In genomic region chr4:116463231-116464125, GRCm38 (mm10) we compare ENCODE assay signal across 8 mouse cellular contexts. TPM values are rescaled to one million over a fixed set of nuclear protein-coding genes. Genes with fewer than 3 reads are reported as not detected.
DNase-seq lines count a peak whose midpoint lies in the region; ATAC-seq and TF ChIP-seq lines count a peak whose summit lies in the region.

No protein-coding gene starts in this region.

- H3K27me3 ChIP-seq in intestine, embryonic 16.5 days (replicated peaks; ENCODE audit: control insufficient read depth, insufficient read depth, low read length), result no peaks in the 10 kb centered on the region
- no peaks in the 10 kb centered on the region for H3K27me3 ChIP-seq in myocyte (ENCODE audit: control insufficient read depth, insufficient read depth, insufficient read length)
- H3K27me3 ChIP-seq in testis, adult 2 months (ENCODE audit: control insufficient read depth, insufficient read depth, low read length), result no peaks in the 10 kb centered on the region

- no peaks in the 10 kb centered on the region for H3K9me3 ChIP-seq in intestine, embryonic 16.5 days (ENCODE audit: control insufficient read depth, low read length)

- peak; percentile 31 for ATAC-seq in frontal cortex, adult (ENCODE audit: low TSS enrichment)
- ATAC-seq in intestine, embryonic 16.5 days, result peak; percentile 74

- H3K4me2 ChIP-seq in intestine, embryonic 16.5 days (ENCODE audit: low read depth, low read length), result peak overlapping the region; percentile 74
- peak overlapping the region; percentile 75 for H3K4me2 ChIP-seq in myocyte (ENCODE audit: low read depth)

- no peaks in the 10 kb centered on the region for H3K36me3 ChIP-seq in intestine, embryonic 16.5 days (ENCODE audit: control insufficient read depth, insufficient read depth, low read length)
- H3K36me3 ChIP-seq in myocyte (ENCODE audit: control insufficient read depth, insufficient read depth), result no peaks in the 10 kb centered on the region
- H3K36me3 ChIP-seq in testis, adult 2 months (ENCODE audit: control insufficient read depth, insufficient read depth, low read length), result no peaks in the 10 kb centered on the region

- H3K9ac ChIP-seq in intestine, embryonic 16.5 days (ENCODE audit: low read depth, low read length), result peak overlapping the region; percentile 94

- H3K27ac ChIP-seq in cortical plate, adult 2 months (ENCODE audit: insufficient read depth, low read length), result peak overlapping the region; percentile 89
- H3K27ac ChIP-seq in intestine, embryonic 16.5 days (ENCODE audit: low read length), result peak overlapping the region; percentile 88
- H3K27ac ChIP-seq in testis, adult 2 months (ENCODE audit: control insufficient read depth, insufficient read depth, low read depth, low read length), result peak overlapping the region; percentile 92

- peak overlapping the region; percentile 53 for H3K4me3 ChIP-seq in cortical plate, adult 2 months (ENCODE audit: insufficient read depth, low read length)
- H3K4me3 ChIP-seq in intestine, embryonic 16.5 days (ENCODE audit: low read length), result peak overlapping the region; percentile 98
- peak overlapping the region; percentile 55 for H3K4me3 ChIP-seq in myocyte
- H3K4me3 ChIP-seq in testis, adult 2 months (ENCODE audit: control insufficient read depth, low read depth, low read length), result peak overlapping the region; percentile 96

- TF ChIP-seq CTCF in cortical plate, adult 2 months (IDR thresholded peaks at IDR 0.05; ENCODE audit: extremely low read depth, insufficient read depth, low read length), result no peak
- TF ChIP-seq CTCF in testis, adult 2 months (IDR thresholded peaks at IDR 0.05; ENCODE audit: control insufficient read depth, insufficient read depth, insufficient replicate concordance, low read depth, low read length), result no peak

- WGBS in intestine, embryonic 16.5 days, result under 1% methylated on average over 72 of the region's 74 CpGs

- peaks cover 48% of the 10 kb centered on the region for H3K79me2 ChIP-seq in myocyte (ENCODE audit: control insufficient read depth, insufficient read depth)

- peak overlapping the region; percentile 93 for H3ac ChIP-seq in myocyte (ENCODE audit: control insufficient read depth, insufficient read length)

- no peak for DNase-seq in frontal cortex, adult 2 months (ENCODE audit: extremely low spot score in 1 of 2, low spot score in 1 of 2)
- DNase-seq in gastrocnemius, postnatal 36 days, result peak; percentile 27 to 47
- DNase-seq in liver, result peak; percentile 51

- intact Hi-C loops in gastrocnemius, postnatal 36 days (cut with DNase I), result loop anchor here (5.0 kb wide), 1 partner anchor 44 kb away; the partner anchor contains the start of gene Ipp

- peaks cover 4% of the 10 kb centered on the region; the same call in 1 of the 2 replicates for H3K4me1 ChIP-seq in cortical plate, adult 2 months (ENCODE audit: control insufficient read depth, insufficient read depth, low read length)
- peaks cover 11% of the 10 kb centered on the region for H3K4me1 ChIP-seq in intestine, embryonic 16.5 days (ENCODE audit: control insufficient read depth, insufficient read depth, low read length)
- H3K4me1 ChIP-seq in testis, adult 2 months (ENCODE audit: control insufficient read depth, insufficient read depth, low read length), result peaks cover 8% of the 10 kb centered on the region

- no peak for TF ChIP-seq POLR2A in cortical plate, adult 2 months (IDR thresholded peaks at IDR 0.05; ENCODE audit: extremely low read depth, insufficient read depth, low read length)
- TF ChIP-seq POLR2A in myocyte (IDR thresholded peaks at IDR 0.05; ENCODE audit: insufficient read length, low read depth), result no peak
- TF ChIP-seq POLR2A in testis, adult 2 months (IDR thresholded peaks at IDR 0.05; ENCODE audit: control insufficient read depth, low read depth, low read length), result no peak; the same call in 1 of the 2 replicates

TF ChIP-seq in myocyte, 11 proteins besides CTCF, POLR2A, EP300 and RAD21:
- no peak for TF ChIP-seq CEBPB (IDR thresholded peaks at IDR 0.05; ENCODE audit: insufficient read depth, poor library complexity, severe bottlenecking)
- TF ChIP-seq USF1 (IDR thresholded peaks at IDR 0.05; ENCODE audit: low read depth), result no peak
- no peak for TF ChIP-seq E2F4 (IDR thresholded peaks at IDR 0.05; ENCODE audit: insufficient read depth)
- TF ChIP-seq TCF3 (IDR thresholded peaks at IDR 0.05; ENCODE audit: insufficient read length, low read depth), result no peak
- TF ChIP-seq POLR2AphosphoS2 (IDR thresholded peaks at IDR 0.05; ENCODE audit: insufficient read length, low read depth), result no peak
- TF ChIP-seq MYOG (IDR thresholded peaks at IDR 0.05; ENCODE audit: control insufficient read depth in 1 of 3, insufficient read depth in 1 of 3, insufficient read length in 2 of 3, low read depth in 2 of 3), result no peak
- no peak for TF ChIP-seq SRF (IDR thresholded peaks at IDR 0.05; ENCODE audit: control insufficient read depth, insufficient read length, low read depth)
- no peak for TF ChIP-seq MAX (IDR thresholded peaks at IDR 0.05; ENCODE audit: low read depth)
- TF ChIP-seq TCF12 (IDR thresholded peaks at IDR 0.05; ENCODE audit: insufficient read depth, poor library complexity, severe bottlenecking), result no peak
- TF ChIP-seq REST (IDR thresholded peaks at IDR 0.05; ENCODE audit: insufficient read depth, insufficient read length), result no peak
- TF ChIP-seq MYOD1 (IDR thresholded peaks at IDR 0.05; ENCODE audit: control insufficient read depth in 1 of 3, insufficient read length in 2 of 3, low read depth in 2 of 3), result no peak

RNA-seq across cellular contexts. Expression of gene Mast2, which starts 0.5 kb away (rescaled TPM):
- polyA plus RNA-seq in frontal cortex, adult 2 months (2012; rRNA removed), result 91.5 and 91.7 TPM in 2 replicates
- 87.3 and 98.0 TPM in 2 replicates for polyA plus RNA-seq in cortical plate, adult 2 months (2012; rRNA removed)
- 10 to 100 TPM; 81.2 to 85.0 TPM for total RNA-seq in gastrocnemius, postnatal 36 days (2021)
- 6.4 and 7.5 TPM in 2 replicates for polyA plus RNA-seq in intestine, embryonic 16.5 days (2015; fragmentation: Nextera tagmentation; extraction: Ambion mirVana)
- polyA plus RNA-seq in myocyte (2012; fragmentation: generic; extraction: Trizol), result 48.9 TPM
- polyA plus RNA-seq in testis, adult 2 months (2012; rRNA removed), result 102 and 107 TPM in 2 replicates

RNA-seq across cellular contexts. Expression of gene Ipp, which starts 43.9 kb away (rescaled TPM):
- polyA plus RNA-seq in frontal cortex, adult 2 months (2012; rRNA removed), result 6.7 and 8.7 TPM in 2 replicates
- 7.0 and 7.9 TPM in 2 replicates for polyA plus RNA-seq in cortical plate, adult 2 months (2012; rRNA removed)
- total RNA-seq in gastrocnemius, postnatal 36 days (2021), result 10 to 100 TPM; 13.8 to 14.6 TPM
- 15.6 and 16.5 TPM in 2 replicates for polyA plus RNA-seq in intestine, embryonic 16.5 days (2015; fragmentation: Nextera tagmentation; extraction: Ambion mirVana)
- polyA plus RNA-seq in myocyte (2012; fragmentation: generic; extraction: Trizol), result 5.1 TPM
- polyA plus RNA-seq in testis, adult 2 months (2012; rRNA removed), result 6.6 and 9.6 TPM in 2 replicates

Comparison
In these comparisons a context has a peak if more than half of its experiments do, and no peak if none do; other contexts are left out.
1. DNase-seq: peak in gastrocnemius, postnatal 36 days (2 of 2) and liver (single experiment); none in frontal cortex, adult 2 months (0 of 2).
2. Peak in every context shown above with its lines, with median percentiles within 50 percentile points of each other: H3K27ac ChIP-seq and H3K4me3 ChIP-seq.